Mouse (Mus musculus) embryonic fibroblast, embryonic 13.5 days (primary cell): ENCODE data around the gene P2ry6. TPM values are rescaled to one million over a fixed set of nuclear protein-coding genes. Genes with fewer than 3 reads are reported as not detected.
A peak's percentile ranks its signal among the peaks of the same experiment; 100 is the strongest.

Experiments
- H3K27ac ChIP-seq: 2 replicates; pipeline ENCODE4 v1.5.1; 2012; ENCODE audit warnings: low read length, control low read depth, inconsistent platforms; ENCODE audit not compliant: insufficient read depth
- H3K4me1 ChIP-seq: 2 replicates; pipeline ENCODE4 v1.6.1; 2011; ENCODE audit warnings: low read length; ENCODE audit not compliant: control insufficient read depth, insufficient read depth
- H3K4me3 ChIP-seq: 2 replicates; pipeline ENCODE4 v1.5.1; 2011; ENCODE audit warnings: mild to moderate bottlenecking, control low read depth, low read length; ENCODE audit not compliant: insufficient read depth
- CTCF ChIP-seq: IDR thresholded peaks from 2 replicates; pipeline ENCODE4 v1.5.1; 2011; ENCODE audit warnings: mild to moderate bottlenecking, control low read depth, low read length, moderate library complexity, borderline replicate concordance; ENCODE audit not compliant: insufficient read depth
- POLR2A ChIP-seq: IDR thresholded peaks from 2 replicates; pipeline ENCODE4 v1.6.1; 2011; ENCODE audit warnings: low read depth, mild to moderate bottlenecking, control low read depth, low read length, moderate library complexity
- polyA plus RNA-seq: library from polyadenylated mRNA; stranded (reverse); fragments of >200 nt; gene quantifications from 2 replicates; pipeline ENCODE4 v1.2.4, GENCODE M21; 2011; ENCODE audit warnings: low read depth; ENCODE audit not compliant: missing spikeins, insufficient read length

The P2ry6 gene
- polyA plus RNA-seq, 1 experiment = 1.4 TPM

DNA sequence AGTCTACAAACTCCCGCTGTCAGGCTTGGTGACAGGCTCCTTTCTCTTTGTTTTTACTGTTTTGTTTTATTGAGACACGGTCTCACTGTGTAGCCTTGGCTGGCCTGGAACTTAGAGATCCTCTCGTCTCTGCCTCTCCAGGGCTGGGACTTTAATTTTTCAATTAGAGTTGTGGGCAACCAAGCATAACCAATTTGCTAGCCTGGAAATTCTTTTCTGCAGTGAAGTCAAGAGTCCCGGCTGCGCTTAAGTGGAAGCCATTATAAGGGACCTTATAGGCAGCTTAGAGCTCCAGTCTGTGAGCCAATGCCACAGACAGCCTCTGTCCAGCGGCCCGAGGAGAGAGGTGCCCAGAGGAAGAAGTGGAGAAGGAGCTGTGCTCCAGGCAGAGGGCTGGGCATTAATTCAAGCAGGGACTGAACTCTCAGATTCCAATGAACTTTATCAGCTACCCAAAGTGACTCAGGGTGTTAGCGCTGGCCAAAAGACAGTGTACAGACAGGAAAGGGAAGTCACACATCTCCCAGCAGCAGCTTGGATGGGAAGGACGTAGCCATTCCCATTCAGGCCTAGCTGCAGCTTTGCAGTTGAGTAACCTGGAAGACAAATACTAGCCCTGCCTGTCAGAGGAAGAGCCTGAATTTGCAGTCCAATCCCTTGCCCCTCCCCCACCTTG is 16.3 kb upstream of the P2ry6 start:
- Histone ChIP-seq H3K27ac (peak overlapping the region; percentile 65), H3K4me3 (no peak overlapping the region), H3K4me1 (peaks cover 2% of the 10 kb centered on the region; the same call in 1 of the 2 replicates)
- TF ChIP-seq CTCF (no peak), POLR2A (no peak)

DNA sequence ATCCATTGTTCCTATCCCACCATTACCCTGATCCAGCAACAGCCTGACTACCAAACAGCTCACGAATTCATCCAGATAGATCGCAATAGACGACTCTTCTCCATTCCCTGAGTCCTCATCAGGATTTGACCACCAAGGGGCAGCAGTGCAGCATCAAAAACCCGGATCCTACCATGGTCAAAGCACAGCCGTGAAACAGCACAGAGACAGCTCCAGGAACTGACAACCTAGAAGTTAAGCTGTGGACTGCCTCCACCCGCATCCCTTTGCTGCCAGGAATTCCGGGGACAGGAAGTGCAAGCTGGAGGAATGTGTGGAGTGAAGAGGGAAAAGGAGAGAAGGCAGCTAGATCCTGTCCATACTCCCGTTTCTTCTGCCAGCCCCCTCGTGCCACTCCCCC is 13.6 kb upstream of the P2ry6 start:
- Histone ChIP-seq H3K27ac (no peak overlapping the region), H3K4me1 (peaks cover 2% of the 10 kb centered on the region; the same call in 1 of the 2 replicates), H3K4me3 (no peak overlapping the region)
- no peak for TF ChIP-seq POLR2A
- peak; percentile 48; the same call in 1 of the 2 replicates for TF ChIP-seq CTCF

DNA sequence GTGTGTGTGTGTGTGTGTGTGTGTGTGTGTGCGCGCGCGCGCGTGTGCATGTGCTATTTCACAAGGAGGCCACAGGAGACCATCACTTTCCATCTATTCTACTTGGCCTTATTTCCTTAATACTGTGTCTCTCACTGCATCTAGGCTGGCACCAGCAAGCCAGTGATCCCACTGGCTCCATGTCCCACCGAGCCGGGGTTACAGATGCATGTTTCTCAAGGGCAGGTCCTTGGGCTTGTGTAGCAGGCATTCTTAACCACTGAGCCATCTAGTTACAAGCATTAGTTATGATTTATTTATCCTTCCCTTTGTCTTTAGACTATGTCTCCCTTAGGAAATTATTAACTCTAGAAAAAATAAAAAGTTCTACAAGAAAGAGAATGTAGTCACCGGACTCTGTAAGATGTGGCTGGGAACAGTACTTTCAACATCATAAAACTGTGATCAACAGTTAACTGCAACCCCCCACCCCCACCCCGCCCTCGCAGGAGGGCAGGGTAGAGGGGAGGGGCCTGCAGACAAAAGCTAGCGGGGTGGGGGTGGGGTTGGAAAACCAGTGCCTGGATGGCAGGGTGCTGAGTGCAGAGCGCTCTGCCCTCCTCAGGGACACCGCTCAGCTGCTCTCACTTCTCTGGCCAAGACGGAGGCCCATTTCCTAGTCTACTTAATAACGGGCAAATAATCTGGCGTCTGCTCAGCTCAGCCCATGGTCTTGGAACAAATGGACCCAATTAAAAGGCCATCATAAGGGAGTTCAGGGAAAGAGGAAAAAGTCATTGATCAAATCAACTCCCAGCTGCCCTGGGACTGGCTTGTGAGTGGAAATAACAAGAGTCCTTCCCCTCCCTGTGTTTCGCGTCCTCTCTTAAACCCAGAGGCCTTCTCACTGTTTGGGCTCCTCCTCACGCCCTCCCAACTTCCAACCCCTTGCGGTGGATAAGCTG is 10.3 kb upstream of the P2ry6 start:
- Histone ChIP-seq H3K4me1 (peaks cover under 1% of the 10 kb centered on the region; the same call in 1 of the 2 replicates), H3K27ac (peak overlapping the region; percentile 70), H3K4me3 (no peak overlapping the region)
- no peak for TF ChIP-seq CTCF
- TF ChIP-seq POLR2A = peak; percentile 81

DNA sequence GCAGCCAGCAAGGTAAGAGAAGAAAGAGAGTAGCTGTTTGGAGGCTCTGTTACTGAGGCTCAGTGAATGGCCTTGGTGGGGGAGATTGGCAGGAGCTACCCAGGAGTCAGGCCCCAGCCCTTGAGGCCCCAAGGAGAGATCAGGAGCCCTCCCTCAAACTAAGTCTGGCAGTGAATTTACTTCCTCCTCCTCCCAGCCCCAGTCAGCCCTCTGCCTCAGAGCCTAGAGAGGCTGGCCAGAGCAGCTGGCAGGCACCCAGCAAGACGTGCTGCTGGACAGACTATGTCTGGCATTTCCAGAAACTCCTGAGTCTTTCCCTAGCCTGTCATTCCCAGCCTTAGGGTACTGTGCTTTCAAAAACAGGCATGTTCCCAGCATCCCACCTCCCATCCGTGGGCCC is 4.7 kb upstream of the P2ry6 start:
- H3K4me1 ChIP-seq = peaks cover 8% of the 10 kb centered on the region
- H3K27ac ChIP-seq = 0 out of 2 replicates have a peak overlapping the region, but pooled peaks have one; percentile 9
- TF ChIP-seq POLR2A = no peak
- no peak for TF ChIP-seq CTCF
- H3K4me3 ChIP-seq = no peak overlapping the region

DNA sequence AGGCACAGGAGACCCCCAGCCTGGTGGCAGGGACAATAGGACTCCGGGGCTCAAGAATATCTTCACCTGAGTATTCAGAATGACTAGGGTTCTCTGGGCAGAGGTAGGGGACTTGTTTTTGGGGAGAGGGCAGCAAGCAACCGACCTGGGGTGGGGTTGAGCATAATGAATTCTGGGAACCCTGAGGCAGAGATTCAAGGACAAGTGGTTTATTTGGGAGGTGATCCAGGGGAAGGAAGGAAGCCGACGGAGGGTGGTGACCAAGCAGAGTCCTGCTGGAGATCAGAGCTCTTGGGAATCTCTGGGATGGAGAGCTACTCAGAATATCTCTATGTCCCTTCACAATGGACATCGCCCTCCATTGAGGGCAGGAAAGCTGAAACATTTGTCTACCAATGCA is 3.7 kb upstream of the P2ry6 start:
- peaks cover 8% of the 10 kb centered on the region for H3K4me1 ChIP-seq
- no peak for TF ChIP-seq CTCF
- TF ChIP-seq POLR2A = no peak
- H3K4me3 ChIP-seq = no peak overlapping the region
- no peak overlapping the region for H3K27ac ChIP-seq

GRCm38 (mm10) chr7:100972875-100973274 is 1.6 kb downstream of the P2ry6 start:
- TF ChIP-seq CTCF (no peak), POLR2A (no peak)
- no peaks in the 10 kb centered on the region for H3K4me1 ChIP-seq
- no peak overlapping the region for H3K4me3 ChIP-seq
- H3K27ac ChIP-seq = no peak overlapping the region

DNA sequence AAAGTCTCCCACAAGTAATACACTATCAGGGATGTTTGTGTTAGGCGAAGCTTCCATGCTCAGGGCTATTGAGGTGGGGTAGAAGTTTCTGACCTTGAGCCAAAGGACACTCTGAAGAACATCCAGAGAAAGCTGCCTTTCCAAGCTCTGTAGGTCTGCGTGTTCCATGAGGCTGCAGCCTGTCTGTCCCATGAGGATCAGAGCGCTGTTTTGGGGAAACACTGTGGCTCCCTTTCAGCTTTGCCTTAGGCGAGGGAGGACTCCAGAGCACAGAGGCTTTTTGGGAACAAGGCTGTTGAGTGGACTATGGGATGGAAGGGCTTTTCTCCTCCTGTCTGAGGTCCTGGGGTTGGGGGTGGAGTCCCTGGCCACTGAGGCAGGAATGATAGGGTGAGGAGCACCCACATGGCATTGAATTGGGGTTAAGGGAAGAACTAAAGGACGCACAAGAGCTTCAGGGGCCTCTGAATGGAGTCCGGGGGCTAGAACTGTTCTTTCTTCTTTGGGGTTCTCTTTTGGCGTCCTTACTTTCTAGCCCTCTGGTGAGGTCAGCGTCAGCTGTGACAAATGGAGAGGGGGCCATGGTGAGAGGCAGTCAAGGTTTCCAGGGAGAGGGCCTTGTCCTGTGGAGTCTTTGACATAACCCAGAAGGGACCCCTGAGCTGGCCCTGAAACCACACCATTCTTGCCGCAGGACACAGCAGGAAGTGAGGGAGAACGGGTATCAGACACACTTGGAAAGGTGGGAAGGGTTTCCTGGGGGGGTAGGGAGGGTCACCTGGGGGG is 5.4 kb downstream of the P2ry6 start:
- no peak for TF ChIP-seq CTCF
- TF ChIP-seq POLR2A = no peak
- Histone ChIP-seq H3K27ac (no peak overlapping the region), H3K4me3 (no peak overlapping the region), H3K4me1 (no peaks in the 10 kb centered on the region)

GRCm38 (mm10) chr7:100968376-100968775 is 6.1 kb downstream of the P2ry6 start:
- TF ChIP-seq POLR2A (no peak), CTCF (no peak)
- H3K4me3 ChIP-seq = no peak overlapping the region
- no peaks in the 10 kb centered on the region for H3K4me1 ChIP-seq
- no peak overlapping the region for H3K27ac ChIP-seq

DNA sequence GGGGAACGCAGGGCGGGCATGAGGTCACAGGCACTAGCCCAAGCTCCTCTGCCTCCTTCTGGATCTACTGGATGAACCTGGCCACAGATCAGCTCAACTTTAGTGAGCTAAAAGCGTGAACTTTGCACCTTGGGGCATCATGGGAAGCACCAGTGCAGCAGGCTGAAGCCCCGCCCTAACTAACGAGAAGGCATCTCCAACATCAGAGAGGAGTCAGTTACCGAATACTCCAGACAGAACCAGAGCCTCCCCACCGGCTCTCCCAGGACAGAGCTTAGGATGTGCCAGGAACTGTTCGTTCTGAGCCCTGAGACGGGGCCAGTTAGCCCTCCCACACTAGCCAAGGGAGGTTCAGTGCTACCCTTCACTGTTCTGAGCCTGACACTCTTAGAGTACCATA is 6.6 kb downstream of the P2ry6 start:
- Histone ChIP-seq H3K4me3 (no peak overlapping the region), H3K27ac (no peak overlapping the region), H3K4me1 (no peaks in the 10 kb centered on the region)
- TF ChIP-seq POLR2A = no peak
- no peak for TF ChIP-seq CTCF
